Mouse (Mus musculus) E14TG2a.4 (cell line): ENCODE measurements around the gene Tenm4.

Experiments used
- CTCF ChIP-seq: conservative IDR thresholded peaks from 2 replicates; pipeline ENCODE4 v1.5.1; 2014; ENCODE audit warnings: low read length
- NANOG ChIP-seq: IDR thresholded peaks from 2 replicates; pipeline ENCODE4 v1.6.1; 2014; ENCODE audit warnings: borderline replicate concordance, low read length, mixed read lengths
- POU5F1 ChIP-seq: IDR thresholded peaks from 2 replicates; pipeline ENCODE4 v1.6.1; 2014; ENCODE audit warnings: low read length, borderline replicate concordance

- TF ChIP-seq POU5F1 (no peak; the same call in 1 of the 2 replicates), CTCF (no peak), NANOG (no peak; the same call in 1 of the 2 replicates)
These were observed 484.2 kb downstream of the Tenm4 start for GRCm38 (mm10) chr7:96655096-96655716.
